Mouse (Mus musculus) ovary, postnatal 10 days (tissue): Measurements from ENCODE around the gene Cep170.
"Not testable (repeated sequence)": the region's sequence is repeated elsewhere in the genome, so short reads cannot be mapped to it uniquely, and the experiment has no call there.

ENCODE experiments used
- DNase-seq: peaks from one replicate; pipeline ENCODE4 v3.0.0; 2022; ENCODE audit warnings: low spot score

Cep170 gene

DNA sequence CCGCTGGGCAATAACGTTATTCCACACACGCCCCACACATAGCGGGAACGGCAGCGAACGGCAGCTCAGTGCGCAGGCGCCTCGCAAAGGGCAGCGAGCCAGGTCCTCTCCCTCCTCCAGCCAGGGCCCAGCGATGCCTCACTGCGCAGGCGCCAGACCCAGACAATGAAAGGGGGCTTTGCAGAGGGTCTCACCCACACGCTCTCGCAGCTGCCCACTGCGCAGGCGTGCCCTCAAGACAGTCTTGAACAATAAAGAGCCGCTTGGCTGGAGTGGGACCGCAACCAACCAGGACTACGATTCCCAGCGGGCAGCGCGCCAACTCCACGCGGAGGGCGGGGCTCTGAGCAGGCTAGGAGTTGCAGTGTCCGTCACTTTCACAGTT lies at the start of gene Cep170:
Cep170 (minus strand) TSS at position 32 of the 385 bp plus-strand sequence.
- DNase-seq = peak; percentile 99

DNA sequence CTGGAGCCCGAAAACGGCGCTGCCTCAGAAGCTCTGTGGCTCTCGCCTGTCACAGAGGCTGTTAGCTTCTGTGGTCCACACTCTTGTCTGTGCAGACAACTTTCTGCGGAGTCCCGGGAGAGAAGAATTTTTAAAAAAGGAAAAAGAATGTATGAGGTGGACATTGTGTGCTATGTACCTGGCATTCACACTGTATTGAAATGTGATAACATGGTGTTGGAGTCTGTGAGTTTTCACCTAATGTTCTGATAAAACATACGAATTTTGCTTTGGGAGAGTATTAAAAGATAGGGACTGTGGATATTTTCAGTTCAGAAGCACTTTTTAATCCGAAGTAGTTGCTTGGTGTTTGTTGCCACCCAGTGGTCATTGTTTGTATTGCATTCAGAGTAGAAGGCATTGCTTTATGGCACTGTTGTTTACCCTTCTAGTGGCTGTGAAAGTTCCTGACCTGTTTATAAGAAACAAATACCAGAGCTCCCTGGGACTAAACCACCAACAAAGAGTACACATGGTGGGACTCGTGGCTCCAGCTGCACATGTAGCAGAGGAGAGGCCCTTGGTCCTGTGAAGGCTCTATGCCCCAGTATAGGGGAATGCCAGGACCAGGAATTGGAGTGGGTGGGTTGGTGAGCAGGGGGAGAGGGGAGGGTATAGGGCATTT lies 48.2 kb upstream of the Cep170 start:
- no peak for DNase-seq

DNA sequence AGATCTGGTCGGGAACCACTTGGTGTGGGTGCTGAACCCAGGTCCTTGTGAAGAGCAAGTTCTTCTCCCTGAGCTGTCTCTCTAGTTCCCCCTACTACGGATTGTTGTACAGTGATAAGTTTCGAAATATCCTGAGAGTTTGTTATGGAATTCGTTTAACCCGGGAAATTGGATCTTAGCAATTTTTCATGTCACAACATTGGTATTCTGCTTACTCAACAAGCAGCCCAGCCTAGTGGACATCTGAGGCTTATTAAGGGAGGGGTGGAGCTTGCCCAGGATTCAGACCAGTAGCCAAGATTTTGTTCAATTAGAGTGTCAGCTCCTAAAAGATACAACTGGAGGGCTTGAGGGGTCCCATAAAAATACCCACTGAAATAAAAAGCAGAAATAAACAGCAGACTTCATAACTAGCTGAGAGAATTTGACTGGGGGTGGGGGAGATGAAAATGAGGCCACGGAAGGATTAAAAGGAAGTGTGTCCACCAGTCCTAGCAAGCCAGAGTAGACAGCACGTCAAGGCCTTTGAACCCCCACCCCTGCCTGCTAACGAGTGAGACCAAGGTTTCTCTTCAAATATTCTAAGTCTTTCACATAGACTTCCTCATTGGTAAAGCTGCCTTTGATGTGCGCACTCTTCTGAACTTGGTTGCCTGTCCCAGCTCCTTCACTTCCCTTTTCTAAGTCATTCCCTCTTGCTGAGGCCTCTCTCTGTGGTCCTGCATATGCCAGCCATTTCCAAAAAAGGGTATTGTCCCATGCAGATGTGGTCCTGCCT lies 39.1 kb upstream of the Cep170 start:
- no peak for DNase-seq

DNA sequence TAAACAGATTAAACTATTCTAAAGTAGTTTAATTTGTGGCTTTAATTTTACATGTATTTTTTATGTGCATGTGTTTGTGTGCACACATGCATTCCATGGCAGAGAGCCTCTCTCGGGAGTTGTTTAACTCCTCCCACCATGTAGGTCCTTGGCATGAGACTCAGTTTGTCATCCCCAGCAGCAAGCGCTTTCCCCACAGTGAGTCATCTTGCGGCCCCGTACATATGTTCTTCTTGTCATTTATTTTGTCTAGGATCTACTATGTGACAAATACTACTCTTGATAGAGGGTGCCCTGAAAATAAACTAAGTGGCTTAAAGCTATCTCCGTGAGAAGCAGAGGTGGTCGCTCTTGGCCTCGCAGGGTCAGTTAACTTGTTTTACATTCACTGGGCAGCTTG lies 37.5 kb upstream of the Cep170 start:
- no peak for DNase-seq

DNA sequence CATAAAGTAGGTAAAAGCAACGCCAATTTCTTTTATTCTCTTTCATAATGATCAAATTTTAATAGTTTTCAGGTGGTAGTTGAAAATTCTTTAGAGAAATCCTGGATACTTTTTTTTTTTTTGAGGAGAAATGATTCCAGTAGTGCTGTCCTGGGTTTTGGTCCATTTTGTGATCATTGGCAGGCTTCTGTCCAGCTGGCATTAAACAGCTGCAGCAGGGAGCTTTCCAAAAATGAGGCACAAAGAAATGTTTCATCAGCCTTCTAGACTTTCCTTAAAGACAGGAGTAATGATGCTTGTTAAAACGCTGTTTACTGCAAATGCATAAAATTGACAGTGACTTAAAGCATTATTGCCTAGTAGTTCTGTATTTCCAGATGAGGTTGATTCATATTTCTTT lies 35.5 kb upstream of the Cep170 start:
- DNase-seq = no peak

DNA sequence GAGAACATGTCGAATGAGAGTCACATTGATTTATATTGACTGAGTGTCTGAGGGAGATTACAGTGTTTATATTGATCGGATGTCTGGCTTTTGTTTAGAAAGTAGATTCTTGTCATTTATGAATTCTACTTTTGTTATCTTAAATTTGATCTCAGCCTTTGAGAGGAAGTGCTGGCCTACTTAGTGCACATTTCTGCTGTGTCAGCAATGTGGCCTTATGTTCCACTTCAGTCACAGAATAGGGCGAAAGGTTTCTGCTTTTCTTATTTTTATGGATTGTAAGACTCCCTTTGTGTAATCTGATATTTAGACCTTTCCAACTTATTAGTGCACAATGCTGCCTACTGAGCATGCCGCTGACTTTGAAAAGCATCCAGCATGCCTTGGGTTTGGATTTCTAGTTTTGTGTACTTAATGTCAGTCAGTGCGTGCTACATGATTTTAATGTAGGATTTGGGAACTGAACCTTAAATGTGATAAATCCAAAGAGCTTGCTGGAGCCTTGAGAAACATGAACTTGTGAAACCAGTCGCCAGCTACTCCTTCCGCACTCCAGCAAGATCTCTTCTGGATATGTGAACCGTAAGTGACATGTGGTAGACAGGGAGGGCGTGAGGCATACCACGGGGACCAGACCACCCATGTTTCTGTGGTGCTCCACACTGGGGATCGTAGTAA lies 34.9 kb upstream of the Cep170 start:
- no peak for DNase-seq

DNA sequence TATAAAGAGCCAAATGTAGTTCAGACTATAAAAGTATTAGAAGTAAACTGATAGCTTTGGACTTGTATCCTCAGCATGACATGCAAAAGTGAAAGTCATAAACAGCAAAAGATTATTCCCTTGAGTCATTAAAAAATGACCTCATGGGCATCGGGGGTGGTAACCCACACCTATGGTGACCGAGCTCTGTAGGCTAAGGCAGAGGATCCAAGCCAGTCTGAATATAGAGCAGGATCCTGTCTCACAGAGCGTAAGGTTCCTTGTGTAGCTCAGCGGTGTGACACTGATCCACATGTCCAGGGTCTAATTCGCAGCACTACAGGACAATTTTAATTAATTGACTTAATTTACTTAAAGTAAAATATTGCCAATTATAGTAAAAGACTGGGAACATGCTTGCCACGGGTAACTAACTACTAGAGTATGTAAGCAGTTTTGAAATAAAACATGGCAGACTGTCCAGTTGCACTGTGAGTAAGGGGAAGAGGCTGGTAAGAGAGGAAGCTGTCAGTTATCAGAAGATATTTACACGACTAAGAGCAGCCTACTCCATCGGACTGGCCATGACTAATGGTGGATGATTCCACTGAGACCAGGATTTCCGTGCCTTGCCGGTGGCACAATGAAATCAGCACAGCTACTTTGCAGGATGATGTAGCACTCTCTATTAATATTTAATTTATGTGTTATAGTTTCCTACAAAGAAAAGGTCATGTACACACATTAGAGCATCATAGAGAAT lies 33.4 kb upstream of the Cep170 start:
- DNase-seq = no peak

DNA sequence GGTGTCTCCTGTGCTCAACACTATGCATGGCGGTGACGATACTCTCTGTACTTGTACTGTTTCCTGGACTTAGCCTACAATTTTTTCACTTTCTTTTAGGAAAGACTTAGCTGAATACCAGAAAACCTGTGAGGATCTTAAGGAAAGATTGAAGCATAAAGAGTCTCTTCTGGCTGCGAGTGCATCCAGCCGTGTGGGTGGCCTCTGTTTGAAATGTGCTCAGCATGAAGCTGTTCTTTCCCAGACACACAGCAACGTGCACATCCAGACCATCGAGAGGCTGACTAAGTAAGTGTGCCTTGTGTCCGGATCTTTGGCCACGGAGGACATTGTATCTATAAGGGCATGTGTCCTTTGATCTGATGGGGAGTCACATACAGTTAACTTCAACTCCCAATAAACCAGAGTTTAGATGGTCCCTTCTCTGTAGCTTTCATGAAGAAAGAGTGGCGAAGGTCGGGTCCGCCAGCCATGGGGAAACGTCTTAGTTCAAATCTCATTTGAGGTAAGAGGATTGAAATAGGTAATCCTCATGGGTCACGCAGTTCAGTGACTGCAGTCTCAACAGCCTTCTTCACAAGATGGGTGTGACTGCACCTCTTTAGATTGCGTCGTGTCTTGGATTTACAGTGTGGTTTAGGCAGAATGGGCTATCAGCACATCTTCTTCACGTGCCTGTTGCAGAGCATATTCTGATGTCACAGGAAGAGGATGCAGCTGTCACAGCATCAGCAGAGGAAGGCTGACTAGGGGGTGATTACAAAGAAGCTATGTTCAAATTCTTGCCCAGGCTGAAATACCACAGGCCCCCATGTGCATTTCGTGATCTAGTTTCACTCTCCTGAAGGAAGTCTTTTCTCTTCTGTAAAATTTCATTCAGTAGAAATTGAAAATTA lies 31.5 kb upstream of the Cep170 start:
- DNase-seq = no peak

DNA sequence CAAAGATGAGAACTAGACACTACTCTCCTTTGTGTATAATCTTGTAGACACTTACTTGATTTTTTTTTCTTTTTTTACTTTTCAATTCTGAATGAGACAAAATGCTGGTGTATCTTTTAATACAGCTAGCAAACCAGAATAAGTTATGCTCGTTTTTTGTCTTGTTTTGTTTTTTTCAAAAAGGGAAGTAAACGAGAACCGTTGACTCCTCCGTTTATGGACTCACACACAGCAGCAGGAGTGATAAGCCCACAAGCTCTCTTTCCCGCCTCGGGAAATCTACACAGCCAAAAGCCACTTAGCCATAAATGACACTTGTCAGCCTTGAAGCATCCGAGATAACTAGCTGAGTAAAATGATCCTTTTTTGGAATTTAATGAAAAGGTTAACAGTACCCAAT lies 22.7 kb upstream of the Cep170 start:
- DNase-seq = not testable (repeated sequence)

DNA sequence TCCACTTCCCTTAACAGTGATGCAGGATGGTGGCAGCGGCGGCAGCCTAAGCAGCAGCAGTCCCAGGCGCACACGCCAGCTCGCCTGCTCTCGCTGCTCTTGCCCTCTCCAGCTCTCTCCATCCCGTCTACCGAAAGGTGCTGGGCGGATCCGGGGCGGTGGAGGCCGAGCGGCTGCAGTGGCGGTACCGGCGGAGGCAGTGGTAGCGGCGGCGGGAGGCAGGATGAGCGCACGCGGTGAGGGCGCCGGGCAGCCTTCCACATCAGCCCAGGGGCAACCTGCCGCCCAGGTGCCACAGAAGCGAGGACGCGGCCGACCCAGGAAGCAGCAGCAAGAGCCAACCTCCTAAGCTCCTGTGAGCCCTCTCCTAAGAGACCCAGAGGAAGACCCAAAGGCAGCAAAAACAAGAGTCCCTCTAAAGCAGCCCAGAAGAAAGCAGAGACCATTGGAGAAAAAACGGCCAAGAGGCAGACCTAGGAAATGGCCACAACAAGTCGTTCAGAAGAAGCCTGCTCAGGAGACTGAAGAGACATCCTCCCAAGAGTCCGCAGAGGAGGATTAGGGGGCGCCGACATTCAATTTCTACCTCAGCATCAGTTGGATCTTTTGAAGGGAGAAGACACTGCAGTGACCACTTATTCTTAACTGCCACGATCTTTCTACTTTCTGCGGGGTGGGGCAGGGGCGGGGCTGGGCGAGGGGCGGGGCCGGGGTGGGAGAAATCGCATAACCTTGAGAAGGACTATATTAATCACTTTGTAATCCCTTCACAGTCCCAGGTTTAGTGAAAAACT lies 21.8 kb upstream of the Cep170 start:
- DNase-seq = no peak

DNA sequence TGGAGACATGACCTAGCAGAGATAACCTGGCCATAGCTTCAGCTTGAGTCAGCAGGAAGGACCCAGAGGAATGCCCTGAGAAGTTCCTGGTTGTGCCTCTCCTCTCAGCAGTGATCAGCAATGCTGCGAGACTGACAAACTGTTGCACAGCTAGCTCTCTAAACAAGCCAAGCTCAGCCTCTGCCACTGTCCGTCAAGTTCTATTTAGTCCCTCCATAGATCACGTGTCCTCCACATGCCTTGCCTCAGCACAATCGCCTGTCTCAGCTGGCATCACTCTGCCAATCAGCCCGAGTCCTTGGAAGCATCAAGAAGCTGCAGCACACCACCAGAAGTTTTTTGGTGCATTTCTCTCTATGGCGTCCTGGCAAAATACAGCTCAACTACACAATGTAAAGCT lies 21.0 kb upstream of the Cep170 start:
- DNase-seq = no peak

DNA sequence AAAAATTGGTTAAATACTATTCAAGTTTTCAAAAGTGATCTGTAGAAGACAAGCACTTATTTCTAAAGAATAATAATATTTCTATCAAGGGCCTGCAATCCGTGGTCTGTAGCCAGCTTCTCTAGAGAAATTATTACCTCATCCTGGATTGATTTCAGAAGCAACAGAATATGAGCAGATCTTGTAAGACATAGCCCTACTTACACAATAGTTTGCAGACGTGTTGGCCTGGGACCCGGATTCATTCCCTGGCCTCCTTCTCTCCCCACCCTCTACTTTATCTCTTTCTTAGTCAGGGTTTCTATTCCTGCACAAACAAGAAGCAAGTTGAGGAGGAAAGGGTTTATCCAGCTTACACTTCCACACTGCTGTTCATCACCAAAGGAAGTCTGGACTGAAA lies 20.1 kb upstream of the Cep170 start:
- DNase-seq = no peak

DNA sequence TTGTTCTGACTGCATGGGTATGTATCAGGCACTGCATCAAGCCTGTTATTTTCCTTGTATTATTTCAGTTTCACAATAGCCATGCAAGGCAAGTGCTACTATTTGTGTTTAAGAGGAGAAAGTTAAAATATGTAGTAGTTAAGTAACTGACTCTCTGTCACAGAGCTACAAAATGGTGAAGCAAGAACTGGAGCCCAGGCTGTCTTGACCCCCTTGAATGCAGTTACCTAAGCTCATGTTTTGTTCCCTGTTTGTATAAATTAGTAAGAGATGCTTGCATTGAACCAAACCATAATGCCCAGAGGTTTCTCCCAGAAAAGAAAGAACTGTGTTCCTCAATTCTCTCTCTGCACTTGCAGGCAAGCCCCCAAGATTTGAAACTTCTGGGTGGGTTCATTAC lies 19.4 kb upstream of the Cep170 start:
- DNase-seq = no peak

DNA sequence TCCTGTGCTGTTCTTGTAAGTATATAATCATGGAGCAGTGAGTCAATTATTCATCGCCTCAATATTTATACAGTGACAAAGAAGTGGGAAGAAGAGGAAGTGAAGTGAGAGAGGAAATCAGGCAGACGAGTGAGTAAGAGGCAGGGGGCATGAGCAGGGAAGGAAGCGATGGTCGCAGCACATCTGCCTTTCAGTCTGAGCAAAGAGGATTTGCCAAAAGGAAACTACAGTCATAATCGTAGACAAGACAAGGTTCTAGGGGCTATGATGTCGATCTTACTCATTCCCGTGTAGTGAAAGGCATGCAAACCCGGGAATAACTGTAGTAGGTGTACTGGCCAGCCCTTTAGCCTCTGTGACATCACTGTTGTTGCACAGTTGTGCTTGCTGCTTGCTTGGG lies 18.7 kb upstream of the Cep170 start:
- DNase-seq = no peak

DNA sequence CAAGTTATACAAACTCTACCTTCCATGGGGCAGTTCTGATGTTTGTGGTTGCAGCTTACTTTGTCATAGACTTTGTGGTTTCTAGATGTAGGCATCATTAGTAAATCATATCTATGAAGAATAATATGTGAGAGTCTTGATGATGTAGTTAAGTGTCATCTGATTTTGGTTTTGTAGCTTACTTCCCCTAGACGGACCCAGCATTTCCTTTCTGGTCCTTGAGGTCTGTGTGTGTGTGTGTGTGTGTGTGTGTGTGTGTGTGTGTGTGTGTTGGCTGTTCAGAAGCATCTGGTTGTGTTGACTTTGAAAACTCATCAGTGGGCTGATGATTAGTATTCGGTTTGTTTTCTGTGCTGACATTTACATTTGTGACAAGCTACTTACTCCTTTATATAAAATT lies 18.2 kb upstream of the Cep170 start:
- no peak for DNase-seq

DNA sequence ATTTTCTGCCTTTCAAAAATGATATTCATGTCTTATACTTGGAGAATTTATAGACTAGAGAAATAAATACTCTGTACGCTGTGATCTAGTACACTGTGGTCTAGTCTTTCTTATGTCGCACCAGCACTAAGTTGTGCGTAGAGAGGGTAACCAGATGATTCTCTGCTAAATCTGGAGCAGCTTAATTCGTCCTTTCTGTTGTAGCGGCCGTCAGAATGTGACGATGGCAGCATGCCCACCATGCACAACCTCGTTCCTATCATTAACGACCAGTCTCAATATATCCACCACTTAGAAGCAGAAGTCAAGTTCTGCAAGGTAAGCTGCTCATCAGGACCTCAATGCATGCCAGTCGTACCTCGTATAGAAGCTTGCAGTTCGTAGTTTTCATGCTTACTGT lies 14.8 kb upstream of the Cep170 start:
- DNase-seq = no peak

DNA sequence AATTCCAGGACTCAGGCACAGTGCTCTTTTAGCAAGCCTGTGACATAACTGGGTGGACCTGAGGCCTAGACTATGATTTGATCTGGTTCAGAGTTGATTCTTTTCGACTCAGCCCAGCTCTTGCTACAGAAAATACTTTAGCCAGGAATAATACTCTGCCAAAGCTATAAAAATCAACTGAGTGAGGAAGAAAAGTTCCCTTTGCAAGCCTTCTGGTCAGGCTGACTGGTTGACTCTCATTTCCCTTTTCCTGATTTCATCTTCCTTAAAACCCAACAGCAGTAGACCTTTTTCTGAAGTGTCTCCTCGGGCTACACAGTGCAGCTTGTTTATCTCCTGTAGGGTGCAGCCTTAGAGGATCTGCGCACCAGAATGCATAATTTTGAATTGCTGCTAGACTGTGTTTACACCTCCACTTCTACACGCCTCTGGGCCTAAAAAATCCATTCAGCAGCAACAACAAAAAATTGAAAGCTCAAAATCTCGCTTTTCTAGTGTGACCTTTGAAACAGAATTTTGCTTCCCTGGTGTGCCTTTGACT lies 14.1 kb upstream of the Cep170 start:
- no peak for DNase-seq

DNA sequence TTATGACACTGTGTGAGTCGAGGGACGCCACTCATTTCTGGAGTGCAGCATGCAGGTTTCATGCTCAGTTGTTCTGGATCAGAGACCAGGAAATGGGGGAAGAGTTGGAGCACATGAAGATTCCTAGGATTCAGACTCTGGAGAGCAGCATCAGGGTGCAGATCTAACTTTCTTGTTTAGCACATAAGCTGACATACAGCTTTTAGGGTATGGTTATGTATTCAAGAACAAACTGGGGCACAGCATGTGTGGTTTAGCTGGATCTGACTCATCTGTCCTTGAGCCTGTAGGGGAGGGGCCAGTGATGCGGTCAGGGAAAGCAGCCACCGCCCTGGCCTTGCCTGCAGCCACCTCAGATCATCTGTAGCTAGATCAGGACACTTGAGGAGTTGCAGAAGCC lies 13.5 kb upstream of the Cep170 start:
- DNase-seq = no peak

DNA sequence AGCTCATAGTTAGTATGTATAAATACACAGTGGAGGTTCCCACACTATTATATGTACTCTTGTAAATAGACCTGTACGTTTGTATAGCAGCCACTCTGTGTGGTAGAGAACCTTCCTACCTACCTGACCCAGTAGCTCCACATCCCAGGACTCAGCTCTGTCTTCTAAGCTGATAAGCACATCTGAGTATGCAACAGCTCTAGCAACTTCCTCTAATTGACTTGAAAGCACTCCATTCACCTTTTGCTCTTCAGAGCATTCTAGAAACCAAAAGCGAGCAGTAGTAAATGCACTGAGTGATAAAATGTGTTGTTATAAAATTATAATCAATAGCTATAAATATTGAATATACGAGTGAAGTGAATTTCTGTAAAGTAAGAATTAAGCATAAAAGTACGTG lies 13.1 kb upstream of the Cep170 start:
- no peak for DNase-seq

DNA sequence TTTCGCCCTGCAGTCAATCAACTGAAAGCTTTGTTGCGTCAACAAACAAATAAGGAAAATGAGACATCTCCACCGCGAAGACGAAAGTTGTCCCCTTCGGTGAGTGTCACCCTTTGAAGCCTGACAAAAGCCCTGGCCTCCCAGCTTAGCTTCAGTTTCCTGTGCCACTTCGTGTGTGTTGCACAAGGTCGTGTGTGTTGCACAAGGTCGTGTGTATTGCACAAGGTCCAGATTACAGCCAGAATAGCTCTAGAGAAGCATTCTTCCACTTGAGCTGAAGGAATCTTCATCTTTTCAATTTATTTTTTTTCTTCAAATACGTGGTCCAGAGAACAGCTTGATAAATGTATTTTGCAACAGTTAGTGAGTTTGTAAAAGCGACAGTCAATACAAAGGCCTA lies 12.3 kb upstream of the Cep170 start:
- no peak for DNase-seq

DNA sequence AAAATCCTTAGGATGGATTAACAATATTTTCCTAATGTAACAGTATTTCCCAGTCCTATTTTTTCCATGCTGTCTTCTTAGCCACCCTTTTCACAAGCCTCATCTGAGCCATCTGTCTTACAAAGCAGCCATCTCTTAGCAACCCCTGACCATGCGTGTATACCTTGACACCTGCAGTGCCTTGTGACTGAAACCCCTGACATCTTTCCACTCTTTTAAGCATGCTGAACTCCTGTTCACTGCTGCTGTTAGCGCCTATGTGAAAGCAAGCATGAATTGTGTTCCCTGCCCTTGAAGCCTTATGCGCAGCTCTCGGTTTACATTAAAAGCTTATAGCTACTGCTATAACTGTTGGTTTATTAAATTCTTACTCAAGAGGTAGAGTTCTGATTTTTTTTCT lies 11.2 kb upstream of the Cep170 start:
- no peak for DNase-seq
